Mouse (Mus musculus) limb, embryonic 11.5 days (tissue): ENCODE results near the gene Aldh1l1. TPM values are rescaled to one million over a fixed set of nuclear protein-coding genes. Genes with fewer than 3 reads are reported as not detected.

ENCODE experiments used
- ATAC-seq: fragments of 200-750 bp; cut with Nextera tagmentation; 2 replicates; pipeline ENCODE4 v1.8.0; 2017; ENCODE audit warnings: low read depth; ENCODE audit not compliant: insufficient number of reproducible peaks, low FRiP score, low TSS enrichment
- DNase-seq: peaks from one replicate; pipeline ENCODE4 v3.0.0-alpha.2; 2015; ENCODE audit warnings: low spot score
- H3K27ac ChIP-seq: fragments of 300-500 bp; sonication (generic); replicated peaks from 2 replicates; pipeline ENCODE4 v1.5.1; 2014; ENCODE audit warnings: low read depth, mild to moderate bottlenecking, low read length
- H3K27me3 ChIP-seq: fragments of 300-500 bp; sonication (generic); 2 replicates; pipeline ENCODE4 v1.6.1; 2014; ENCODE audit warnings: mild to moderate bottlenecking, low read length, mixed read lengths; ENCODE audit not compliant: control insufficient read depth, insufficient read depth
- H3K36me3 ChIP-seq: fragments of 300-500 bp; sonication (generic); 2 replicates; pipeline ENCODE4 v1.6.1; 2014; ENCODE audit warnings: mild to moderate bottlenecking, low read length, moderate library complexity, mixed read lengths; ENCODE audit not compliant: control insufficient read depth, insufficient read depth
- H3K4me1 ChIP-seq: fragments of 300-500 bp; sonication (generic); 2 replicates; pipeline ENCODE4 v1.6.1; 2014; ENCODE audit warnings: low read length, mixed read lengths; ENCODE audit not compliant: control insufficient read depth, insufficient read depth
- H3K4me2 ChIP-seq: fragments of 300-500 bp; sonication (generic); 2 replicates; pipeline ENCODE4 v1.6.1; 2014; ENCODE audit warnings: low read depth, mild to moderate bottlenecking, moderate library complexity; ENCODE audit not compliant: severe bottlenecking
- H3K4me3 ChIP-seq: fragments of 300-500 bp; sonication (generic); 2 replicates; pipeline ENCODE4 v1.5.1; 2014; ENCODE audit warnings: low read depth, low read length
- H3K9ac ChIP-seq: fragments of 300-500 bp; sonication (generic); 2 replicates; pipeline ENCODE4 v1.6.1; 2014; ENCODE audit warnings: mild to moderate bottlenecking, low read length
- H3K9me3 ChIP-seq: fragments of 300-500 bp; sonication (generic); 2 replicates; pipeline ENCODE4 v1.6.1; 2016; ENCODE audit warnings: low read length; ENCODE audit not compliant: control insufficient read depth
- WGBS: fragments of 180-500 bp; shearing (Covaris S2); extraction: QIAGEN DNeasy Blood & Tissue Kit; methylation state at CpG from one replicate; pipeline ENCODE4 v1.1.7; 2014; 5-methylcytosine and 5-hydroxymethylcytosine counted together
- polyA plus RNA-seq: library from polyadenylated mRNA; unstranded; fragments of >200 nt; fragmentation: Nextera tagmentation; extraction: Ambion mirVana; gene quantifications from 2 replicates; pipeline ENCODE4 v1.2.1, GENCODE M21; 2014

Aldh1l1 gene
- polyA plus RNA-seq, 1 experiment from 2014 or later: 0.57 TPM

DNA sequence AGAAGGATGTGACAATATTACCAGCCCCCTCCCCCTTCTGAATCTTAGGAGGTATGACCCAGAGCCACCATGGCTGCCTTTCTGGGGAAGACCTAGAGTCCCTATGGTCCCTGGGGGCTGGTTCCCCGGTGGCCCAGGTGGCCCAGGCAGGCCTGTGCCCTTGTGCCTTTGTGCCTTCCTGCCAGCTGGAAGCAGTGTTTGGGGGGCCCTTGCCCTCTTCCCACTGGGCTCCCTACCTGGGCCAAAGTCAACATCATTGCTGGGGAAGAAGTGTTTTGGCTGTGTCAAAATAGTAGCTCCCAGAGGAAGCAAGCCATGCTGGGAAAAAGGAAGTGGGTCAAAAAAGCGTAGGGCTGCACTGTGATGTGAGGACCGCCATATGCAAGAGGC is 11.9 kb upstream of the Aldh1l1 start:
- Histone ChIP-seq H3K36me3 (no peaks in the 10 kb centered on the region), H3K27ac (no peak overlapping the region), H3K27me3 (no peaks in the 10 kb centered on the region), H3K9ac (no peak overlapping the region), H3K9me3 (no peaks in the 10 kb centered on the region), H3K4me2 (no peak overlapping the region), H3K4me3 (no peak overlapping the region), H3K4me1 (0 out of 2 replicates have a peak, but pooled peaks cover 9% of the 10 kb centered on the region)
- WGBS: 89% methylated on average over 3 of the region's 3 CpGs
- no peak for DNase-seq
- no peak for ATAC-seq

- no peak for DNase-seq
- Histone ChIP-seq H3K4me3 (no peak overlapping the region), H3K9me3 (no peaks in the 10 kb centered on the region), H3K36me3 (no peaks in the 10 kb centered on the region), H3K27me3 (no peaks in the 10 kb centered on the region), H3K27ac (no peak overlapping the region), H3K9ac (no peak overlapping the region), H3K4me2 (no peak overlapping the region; the same call in 1 of the 2 replicates), H3K4me1 (0 out of 2 replicates have a peak, but pooled peaks cover 9% of the 10 kb centered on the region)
- WGBS: 79% methylated on average over 4 of the region's 4 CpGs
- ATAC-seq: no peak
Measured at GRCm38 (mm10) chr6:90475176-90475853, 10.9 kb upstream of the Aldh1l1 start.

DNA sequence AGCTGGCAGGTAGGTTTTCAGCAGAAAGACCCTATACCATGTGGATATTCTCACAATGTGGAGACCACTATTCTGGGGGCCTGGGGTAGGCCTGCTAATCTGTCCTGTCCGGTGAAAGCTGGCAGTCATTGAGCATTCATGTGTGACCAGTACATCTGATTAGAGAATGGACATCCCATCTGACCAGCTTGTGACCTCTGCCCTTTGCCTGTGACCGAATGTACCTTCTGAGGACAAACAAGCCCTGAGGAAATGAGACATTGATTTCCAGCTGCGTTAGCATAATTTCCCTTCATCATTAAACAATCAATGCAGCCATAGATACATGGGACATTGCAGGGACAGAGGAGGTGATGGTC is 10.4 kb upstream of the Aldh1l1 start:
- Histone ChIP-seq H3K36me3 (no peaks in the 10 kb centered on the region), H3K27ac (no peak overlapping the region), H3K4me1 (0 out of 2 replicates have a peak, but pooled peaks cover 8% of the 10 kb centered on the region), H3K9ac (no peak overlapping the region), H3K4me2 (no peak overlapping the region), H3K4me3 (no peak overlapping the region), H3K27me3 (no peaks in the 10 kb centered on the region), H3K9me3 (no peaks in the 10 kb centered on the region)
- DNase-seq (no peak), ATAC-seq (no peak)
- 85% methylated on average over 3 of the region's 3 CpGs for WGBS

DNA sequence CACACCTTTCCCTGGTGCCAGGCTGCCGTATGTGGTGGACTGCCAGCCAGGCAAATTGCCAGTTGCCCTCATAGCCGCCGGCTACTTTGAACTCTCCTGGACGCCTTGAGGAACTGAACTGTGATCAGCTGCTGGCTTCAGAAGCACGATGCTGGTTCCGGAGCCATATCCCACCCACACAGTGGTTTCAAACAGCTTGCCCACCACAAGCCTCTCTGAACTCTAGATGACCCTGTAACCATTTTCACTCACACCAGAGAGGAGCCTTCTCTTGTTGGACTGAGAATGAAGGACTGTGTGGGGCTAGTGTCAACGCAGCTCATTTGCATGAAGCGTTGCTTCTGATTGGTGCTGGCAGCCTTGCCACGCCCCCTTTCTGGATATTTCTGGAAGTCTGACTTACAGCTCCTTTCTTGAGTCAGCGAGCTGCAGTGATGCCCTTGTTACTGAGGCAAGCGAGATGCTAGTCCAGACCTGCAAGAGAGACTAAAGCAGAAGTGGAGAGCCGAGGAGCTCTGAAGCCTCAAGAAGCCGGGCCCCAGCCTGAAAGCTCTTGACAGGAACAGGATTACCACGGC is 9.2 kb upstream of the Aldh1l1 start:
- Histone ChIP-seq H3K9me3 (no peaks in the 10 kb centered on the region), H3K27me3 (no peaks in the 10 kb centered on the region), H3K9ac (no peak overlapping the region), H3K4me2 (no peak overlapping the region), H3K36me3 (no peaks in the 10 kb centered on the region), H3K4me1 (0 out of 2 replicates have a peak, but pooled peaks cover 3% of the 10 kb centered on the region), H3K4me3 (no peak overlapping the region), H3K27ac (no peak overlapping the region)
- 55% methylated on average over 14 of the region's 14 CpGs for WGBS
- DNase-seq (no peak), ATAC-seq (no peak)

DNA sequence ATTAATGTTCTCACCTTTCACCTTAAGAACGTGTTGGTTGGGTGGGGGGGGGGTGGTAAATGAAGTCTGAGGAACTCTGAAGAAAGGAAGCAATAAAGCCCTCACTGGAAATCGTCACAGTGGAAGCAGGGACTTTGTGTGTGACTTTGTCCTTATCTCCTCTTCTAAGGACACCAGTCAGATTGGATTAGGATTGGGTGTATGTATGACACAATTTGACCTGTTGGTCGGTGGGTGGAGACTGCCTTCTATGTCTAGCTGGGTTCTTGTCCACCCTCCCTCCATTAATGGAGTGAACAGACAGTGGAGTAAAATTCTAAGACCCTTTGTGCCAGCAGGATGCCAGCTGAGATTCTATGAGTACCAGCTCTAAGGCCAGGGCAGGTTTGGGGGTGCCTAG is 2.0 kb upstream of the Aldh1l1 start:
- no peak overlapping the region for H3K4me2 ChIP-seq
- DNase-seq: no peak
- WGBS: 39% methylated on average over 3 of the region's 3 CpGs
- H3K36me3 ChIP-seq: no peaks in the 10 kb centered on the region
- no peak for ATAC-seq
- H3K9ac ChIP-seq: no peak overlapping the region
- H3K27me3 ChIP-seq: no peaks in the 10 kb centered on the region
- no peaks in the 10 kb centered on the region for H3K4me1 ChIP-seq
- no peak overlapping the region for H3K4me3 ChIP-seq
- H3K9me3 ChIP-seq: no peaks in the 10 kb centered on the region
- H3K27ac ChIP-seq: no peak overlapping the region

- H3K9me3 ChIP-seq: no peaks in the 10 kb centered on the region
- no peak for DNase-seq
- H3K9ac ChIP-seq: no peak overlapping the region
- H3K4me1 ChIP-seq: no peaks in the 10 kb centered on the region
- H3K4me2 ChIP-seq: no peak overlapping the region
- no peak for ATAC-seq
- H3K36me3 ChIP-seq: no peaks in the 10 kb centered on the region
- 84% methylated on average over 5 of the region's 5 CpGs for WGBS
- H3K27ac ChIP-seq: no peak overlapping the region
- no peak overlapping the region for H3K4me3 ChIP-seq
- H3K27me3 ChIP-seq: no peaks in the 10 kb centered on the region
Measured at GRCm38 (mm10) chr6:90484876-90485275, 1.4 kb upstream of the Aldh1l1 start.

DNA sequence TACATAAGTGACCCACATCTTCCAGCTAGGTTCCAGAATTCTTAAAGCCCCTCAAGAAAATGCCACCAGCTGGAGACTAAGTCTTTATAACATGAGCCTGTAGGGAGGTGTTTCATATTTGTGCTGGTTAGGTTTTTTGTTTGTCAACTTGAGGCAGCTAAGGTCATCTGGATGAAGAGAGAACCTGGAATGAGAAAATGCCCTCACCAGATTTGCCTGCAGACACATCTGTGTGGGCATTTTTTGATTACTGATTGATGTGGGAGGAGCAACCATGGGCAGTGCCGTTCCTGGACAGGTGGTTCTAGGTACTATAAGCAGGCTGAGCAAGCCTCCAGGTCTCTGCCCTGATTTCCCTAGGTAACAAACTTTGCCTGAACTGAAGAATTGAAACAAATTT is 1.3 kb downstream of the Aldh1l1 start:
- WGBS: 95% methylated on average over 1 of the region's 1 CpGs

DNA sequence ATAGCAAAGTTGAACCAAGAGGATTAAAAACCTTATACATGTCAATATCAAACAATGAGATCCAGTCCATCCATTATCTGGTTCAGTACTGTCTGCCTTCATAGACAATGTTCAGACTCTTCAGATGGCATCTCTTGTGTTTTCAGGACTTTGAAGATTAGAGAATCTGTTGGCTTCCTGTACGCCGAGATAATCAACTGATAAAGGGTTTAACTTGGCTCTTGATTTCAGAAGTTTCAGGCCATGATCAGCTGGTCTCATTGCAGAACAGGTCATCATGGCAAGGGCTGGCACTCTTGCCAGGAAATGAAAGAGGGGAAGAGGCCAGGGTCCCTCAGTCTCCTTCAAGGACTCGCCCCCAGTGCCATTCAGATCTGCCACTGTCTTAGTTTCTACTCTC is 3.3 kb downstream of the Aldh1l1 start:
- no peaks in the 10 kb centered on the region for H3K9me3 ChIP-seq
- H3K4me3 ChIP-seq: no peak overlapping the region
- H3K27me3 ChIP-seq: no peaks in the 10 kb centered on the region
- H3K9ac ChIP-seq: no peak overlapping the region
- ATAC-seq: no peak
- 85% methylated on average over 3 of the region's 3 CpGs for WGBS
- no peaks in the 10 kb centered on the region for H3K36me3 ChIP-seq
- no peak for DNase-seq
- no peaks in the 10 kb centered on the region for H3K4me1 ChIP-seq
- no peak overlapping the region for H3K4me2 ChIP-seq
- H3K27ac ChIP-seq: no peak overlapping the region

More for the DNA sequence above, 1.3 kb downstream of the Aldh1l1 start:
- no peaks in the 10 kb centered on the region for H3K4me1 ChIP-seq
- DNase-seq (no peak), ATAC-seq (no peak)
- no peak overlapping the region for H3K4me3 ChIP-seq
- no peaks in the 10 kb centered on the region for H3K9me3 ChIP-seq
- H3K36me3 ChIP-seq: no peaks in the 10 kb centered on the region
- no peak overlapping the region for H3K9ac ChIP-seq
- H3K27ac ChIP-seq: no peak overlapping the region
- H3K4me2 ChIP-seq: no peak overlapping the region
- H3K27me3 ChIP-seq: no peaks in the 10 kb centered on the region

- ATAC-seq (no peak), DNase-seq (no peak)
- Histone ChIP-seq H3K4me1 (no peaks in the 10 kb centered on the region), H3K27ac (no peak overlapping the region), H3K9me3 (no peaks in the 10 kb centered on the region), H3K4me2 (no peak overlapping the region), H3K9ac (no peak overlapping the region), H3K27me3 (no peaks in the 10 kb centered on the region), H3K4me3 (no peak overlapping the region), H3K36me3 (no peaks in the 10 kb centered on the region)
- 78% methylated on average over 2 of the region's 2 CpGs for WGBS
Measured at GRCm38 (mm10) chr6:90490976-90491375, 4.7 kb downstream of the Aldh1l1 start.
